Mouse (Mus musculus) neutrophil, adult 5-6 weeks (primary cell): ENCODE results near the gene Gabbr2. TPM values are rescaled to one million over a fixed set of nuclear protein-coding genes. Genes with fewer than 3 reads are reported as not detected.

Source experiments
- ATAC-seq: fragments of 151-379, 151-347 bp; 2 replicates; pipeline ENCODE4 v1.8.0; 2017; ENCODE audit warnings: mild to moderate bottlenecking, moderate TSS enrichment; ENCODE audit not compliant: insufficient number of reproducible peaks, poor library complexity, low FRiP score, severe bottlenecking; ENCODE audit errors: extremely low read depth
- total RNA-seq: library from RNA; stranded (forward); fragments of 200-1000 nt; gene quantifications from 2 replicates; pipeline ENCODE4 v1.2.3, GENCODE M21; 2017

Gene Gabbr2
- total RNA-seq, 1 experiment from 2014 or later, result not detected

GRCm38 (mm10) chr4:46709492-46709891 is 282.2 kb downstream of the Gabbr2 start:
- no peak for ATAC-seq

GRCm38 (mm10) chr4:46705739-46706138 is 285.9 kb downstream of the Gabbr2 start:
- no peak for ATAC-seq

DNA sequence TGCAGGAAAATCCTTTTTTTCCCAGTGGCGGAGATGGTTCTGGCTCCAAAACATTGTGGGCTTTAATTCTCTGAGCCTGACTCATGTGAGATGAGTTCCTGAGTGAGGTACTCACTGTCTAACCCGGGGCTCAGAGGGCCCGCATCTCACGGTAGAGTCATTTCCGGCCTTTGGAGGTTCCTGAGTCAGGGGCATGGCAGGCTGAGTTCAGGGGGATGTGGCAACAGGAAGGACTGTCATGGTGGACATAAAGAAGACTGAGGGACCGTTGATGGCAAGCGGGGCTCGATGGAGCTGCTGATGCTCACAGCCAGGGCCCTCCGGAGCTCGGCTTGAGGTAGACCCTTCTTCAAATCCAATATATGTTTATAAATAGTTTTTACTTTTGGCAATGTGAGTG is 288.5 kb downstream of the Gabbr2 start:
- ATAC-seq, result no peak

GRCm38 (mm10) chr4:46700223-46700651 is 291.4 kb downstream of the Gabbr2 start:
- no peak for ATAC-seq

- no peak for ATAC-seq
Measured at GRCm38 (mm10) chr4:46696467-46696866, 295.2 kb downstream of the Gabbr2 start.

DNA sequence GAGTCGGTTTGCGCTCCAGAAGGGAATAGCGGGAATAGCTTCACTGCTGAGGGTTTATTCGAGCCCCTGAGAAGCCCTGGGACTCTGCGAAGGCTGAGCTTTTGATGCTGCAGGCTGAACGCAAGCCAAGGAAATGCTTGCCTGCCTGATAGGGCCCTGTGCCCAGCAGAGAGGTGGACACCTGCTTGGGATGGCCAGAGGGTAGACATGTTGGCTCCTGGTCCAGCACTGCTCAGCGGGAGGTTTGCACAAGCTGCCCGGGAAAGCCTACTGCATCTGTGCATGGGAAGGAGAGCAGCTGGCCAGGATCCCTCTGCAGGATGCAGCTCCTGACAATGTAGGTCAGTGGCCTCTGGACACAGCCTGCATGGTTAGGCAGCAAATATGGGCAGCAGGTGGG is 301.1 kb downstream of the Gabbr2 start:
- ATAC-seq, result no peak

GRCm38 (mm10) chr4:46690023-46690420 is 301.7 kb downstream of the Gabbr2 start:
- no peak for ATAC-seq

GRCm38 (mm10) chr4:46689397-46690022 is 302.2 kb downstream of the Gabbr2 start:
- peak; percentile 63 for ATAC-seq

DNA sequence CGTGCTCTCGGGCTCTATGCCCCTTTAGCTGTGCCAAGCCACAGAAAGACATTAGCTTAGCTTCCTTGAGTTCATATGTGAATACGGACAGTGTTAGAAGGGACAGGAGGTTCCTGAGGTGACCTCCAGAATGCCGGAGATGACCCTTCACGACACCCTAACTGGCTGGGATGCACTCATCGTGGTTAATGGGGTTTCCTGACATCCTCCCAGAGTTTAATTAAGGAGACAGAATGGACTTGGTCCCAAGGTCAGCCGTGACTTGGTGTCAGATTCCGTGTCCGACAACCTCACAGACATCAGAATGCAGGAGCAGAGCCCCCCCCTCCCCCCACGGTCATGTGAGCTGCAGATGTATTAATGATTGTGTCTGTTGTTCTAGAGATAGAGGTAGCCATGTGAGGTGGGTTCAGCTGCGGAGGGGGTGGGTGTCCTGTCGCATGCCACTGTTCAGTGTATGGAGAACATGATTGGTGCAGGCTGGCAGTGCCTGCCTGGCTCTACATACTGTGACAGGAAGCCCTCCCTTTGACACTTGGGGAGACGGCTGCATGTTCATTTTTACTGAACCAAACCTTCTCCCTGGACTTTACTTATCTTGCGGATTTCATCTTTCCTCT is 303.4 kb downstream of the Gabbr2 start:
- ATAC-seq, result no peak

- no peak for ATAC-seq
Measured at GRCm38 (mm10) chr4:46684160-46684559, 307.5 kb downstream of the Gabbr2 start.

DNA sequence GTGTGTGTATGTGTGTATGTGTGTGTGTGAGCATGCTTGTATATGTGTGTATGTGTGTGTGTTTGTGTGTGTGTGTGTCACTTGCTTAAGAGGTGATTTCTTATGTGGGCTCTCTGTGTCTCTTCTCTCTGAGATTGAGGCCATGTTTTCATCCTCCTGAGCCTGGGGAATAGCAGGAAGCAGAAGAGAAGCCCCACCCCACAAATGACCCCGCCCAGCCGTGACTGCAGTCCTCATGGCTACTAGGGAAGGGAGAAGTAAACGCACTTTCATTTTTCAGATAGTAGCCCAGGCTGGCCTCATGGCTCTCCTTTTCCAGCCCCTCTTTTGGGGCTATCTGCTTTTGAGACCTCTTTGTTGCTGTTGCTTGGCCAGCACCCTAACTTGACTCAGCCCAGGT is 315.0 kb downstream of the Gabbr2 start:
- no peak for ATAC-seq

- ATAC-seq, result no peak
Measured at GRCm38 (mm10) chr4:46675992-46676391, 315.7 kb downstream of the Gabbr2 start.

- ATAC-seq, result no peak
Measured at GRCm38 (mm10) chr4:46675272-46675785, 316.3 kb downstream of the Gabbr2 start.

- ATAC-seq, result no peak
Measured at GRCm38 (mm10) chr4:46668620-46669019, 323.1 kb downstream of the Gabbr2 start.

DNA sequence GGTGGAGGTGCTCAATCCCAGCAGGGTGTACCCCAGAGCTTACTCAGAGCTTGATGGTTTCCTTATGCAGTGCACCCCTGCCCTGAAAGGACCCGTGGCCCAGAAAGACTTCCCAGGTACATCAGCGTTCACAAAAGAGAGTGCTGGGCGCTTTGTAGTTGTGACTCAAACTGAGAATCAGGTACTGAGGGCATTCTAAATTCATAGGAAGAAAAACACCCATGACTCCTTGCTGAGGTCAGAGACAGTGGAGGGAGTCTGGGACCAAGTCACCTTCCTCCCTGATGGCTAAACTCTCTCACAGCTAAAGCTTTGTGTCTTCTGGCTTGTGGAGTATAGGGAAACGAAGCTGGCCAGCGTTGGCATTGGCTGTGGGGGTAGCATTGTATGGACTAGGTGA is 325.3 kb downstream of the Gabbr2 start:
- no peak for ATAC-seq

GRCm38 (mm10) chr4:46665371-46665774 is 326.3 kb downstream of the Gabbr2 start:
- ATAC-seq, result peak; percentile 20; the same call in 1 of the 2 replicates

- ATAC-seq, result no peak
Measured at GRCm38 (mm10) chr4:46664123-46665009, 327.3 kb downstream of the Gabbr2 start.

DNA sequence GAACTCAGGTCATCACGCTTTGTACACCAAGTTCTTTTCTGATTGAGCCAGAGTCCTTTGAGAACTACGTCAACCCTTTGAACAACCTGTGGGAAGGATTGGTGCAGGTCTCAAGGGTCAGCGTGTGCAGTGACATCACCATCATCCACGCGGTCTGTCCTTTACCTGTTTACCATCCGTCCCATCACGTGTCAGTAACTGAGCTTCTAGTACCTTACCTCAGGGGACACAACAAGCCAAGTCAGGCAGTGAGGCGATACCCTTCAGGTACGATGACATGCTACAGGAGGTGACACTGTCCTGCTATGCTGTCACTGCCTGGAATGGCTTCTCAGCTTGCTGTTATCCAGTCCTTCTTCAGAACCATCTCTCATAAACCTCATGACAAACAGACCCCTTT is 330.2 kb downstream of the Gabbr2 start:
- ATAC-seq, result no peak

DNA sequence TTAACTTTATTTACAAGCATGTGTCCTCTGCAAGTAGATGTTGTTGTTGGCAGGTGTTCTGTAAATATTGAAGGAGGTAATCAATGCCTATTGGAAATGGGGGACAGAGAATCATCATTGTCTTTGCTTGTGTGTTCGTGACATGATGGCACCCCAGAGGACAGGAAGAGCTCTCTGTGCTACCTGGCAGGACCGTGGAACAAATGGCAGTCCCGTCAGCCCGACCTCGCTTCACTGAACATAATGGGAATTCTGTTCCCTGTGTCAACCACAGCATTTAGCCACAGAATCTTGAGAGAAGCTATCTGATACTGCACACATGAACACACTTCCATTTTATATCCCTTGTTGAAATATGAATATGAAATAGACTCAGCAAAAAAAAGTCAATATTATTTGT is 332.7 kb downstream of the Gabbr2 start:
- ATAC-seq, result no peak

GRCm38 (mm10) chr4:46657116-46657515 is 334.6 kb downstream of the Gabbr2 start:
- peak; percentile 77 for ATAC-seq
